Mouse (Mus musculus) hindbrain, embryonic 14.5 days (tissue): Measurements from ENCODE around the gene Hps6. TPM values are rescaled to one million over a fixed set of nuclear protein-coding genes. Genes with fewer than 3 reads are reported as not detected.
"Not testable (repeated sequence)": the region's sequence is repeated elsewhere in the genome, so short reads cannot be mapped to it uniquely, and the experiment has no call there.

ENCODE experiments used
- ATAC-seq: fragments of 200-750 bp; cut with Nextera tagmentation; 2 replicates; pipeline ENCODE4 v1.8.0; 2017; ENCODE audit warnings: moderate number of reproducible peaks, mild to moderate bottlenecking, moderate TSS enrichment, moderate library complexity; ENCODE audit not compliant: low FRiP score
- DNase-seq: peaks from one replicate; pipeline ENCODE4 v3.0.0-alpha.2; 2015; ENCODE audit warnings: low spot score
- H3K27ac ChIP-seq: fragments of 300-500 bp; sonication (generic); 2 replicates; pipeline ENCODE4 v1.5.1; 2014; ENCODE audit warnings: mild to moderate bottlenecking, moderate library complexity
- H3K27me3 ChIP-seq: fragments of 300-500 bp; sonication (generic); 2 replicates; pipeline ENCODE4 v1.6.1; 2014; ENCODE audit warnings: mild to moderate bottlenecking, low read length, mixed read lengths; ENCODE audit not compliant: control insufficient read depth, insufficient read depth
- H3K36me3 ChIP-seq: fragments of 300-500 bp; sonication (generic); replicated peaks from 2 replicates; pipeline ENCODE4 v1.6.1; 2014; ENCODE audit not compliant: control insufficient read depth, insufficient read depth
- H3K4me1 ChIP-seq: fragments of 300-500 bp; sonication (generic); replicated peaks from 2 replicates; pipeline ENCODE4 v1.6.1; 2014; ENCODE audit warnings: antibody characterized with exemption, low read length, mixed read lengths; ENCODE audit not compliant: control insufficient read depth, insufficient read depth
- H3K4me2 ChIP-seq: fragments of 300-500 bp; sonication (generic); replicated peaks from 2 replicates; pipeline ENCODE4 v1.6.1; 2014; ENCODE audit warnings: mild to moderate bottlenecking, moderate library complexity
- H3K4me3 ChIP-seq: fragments of 300-500 bp; sonication (generic); replicated peaks from 2 replicates; pipeline ENCODE4 v1.5.1; 2014; ENCODE audit warnings: mild to moderate bottlenecking, low read length
- H3K9ac ChIP-seq: fragments of 300-500 bp; sonication (generic); 2 replicates; pipeline ENCODE4 v1.6.1; 2014
- H3K9me3 ChIP-seq: fragments of 300-500 bp; sonication (generic); 2 replicates; pipeline ENCODE4 v1.6.1; 2016; ENCODE audit warnings: low read length; ENCODE audit not compliant: control insufficient read depth
- WGBS: fragments of 180-500 bp; shearing (Covaris S2); extraction: QIAGEN DNeasy Blood & Tissue Kit; methylation state at CpG from one replicate; pipeline ENCODE4 v1.1.7; 2014; 5-methylcytosine and 5-hydroxymethylcytosine counted together
- polyA plus RNA-seq: library from polyadenylated mRNA; unstranded; fragments of >200 nt; fragmentation: Nextera tagmentation; extraction: Ambion mirVana; gene quantifications from 2 replicates; pipeline ENCODE4 v1.2.1, GENCODE M21; 2014

Gene Hps6
- polyA plus RNA-seq, result 2.9 and 3.1 TPM in 2 replicates

- DNase-seq (peak; percentile 51), ATAC-seq (peak; percentile 54; the same call in 1 of the 2 replicates)
- H3K9ac ChIP-seq, result peak within 1 kb of the TSS; percentile 60
- no peak within 1 kb of the TSS for H3K27ac ChIP-seq
- H3K27me3 ChIP-seq, result peaks cover 17% of the 10 kb centered on the region; the same call in 1 of the 2 replicates
- peaks cover 13% of the 10 kb centered on the region for H3K4me1 ChIP-seq
- peak within 1 kb of the TSS; percentile 89 for H3K4me2 ChIP-seq
- 1% methylated on average over 70 of the region's 70 CpGs for WGBS
- H3K4me3 ChIP-seq, result peak within 1 kb of the TSS; percentile 46
- H3K36me3 ChIP-seq, result no peaks in the 10 kb centered on the region
- H3K9me3 ChIP-seq, result no peaks in the 10 kb centered on the region
Observed at GRCm38 (mm10) chr19:46003371-46004226, at the start of gene Hps6. Gene Hps6 (plus strand): TSS chr19:46003508.

GRCm38 (mm10) chr19:45956736-45957135, 46.6 kb upstream of the Hps6 start:
- Histone ChIP-seq H3K27ac (no peak overlapping the region), H3K4me2 (no peak overlapping the region), H3K4me1 (no peaks in the 10 kb centered on the region), H3K27me3 (no peaks in the 10 kb centered on the region), H3K9ac (no peak overlapping the region), H3K4me3 (no peak overlapping the region), H3K36me3 (peaks cover 64% of the 10 kb centered on the region), H3K9me3 (no peaks in the 10 kb centered on the region)
- no peak for DNase-seq
- no peak for ATAC-seq
- WGBS, result 92% methylated on average over 7 of the region's 7 CpGs

- no peaks in the 10 kb centered on the region for H3K27me3 ChIP-seq
- no peaks in the 10 kb centered on the region for H3K9me3 ChIP-seq
- no peak overlapping the region for H3K27ac ChIP-seq
- H3K4me2 ChIP-seq, result no peak overlapping the region
- ATAC-seq (no peak), DNase-seq (no peak)
- 26% methylated on average over 5 of the region's 5 CpGs for WGBS
- H3K9ac ChIP-seq, result no peak overlapping the region
- H3K4me1 ChIP-seq, result no peaks in the 10 kb centered on the region
- no peak overlapping the region for H3K4me3 ChIP-seq
- H3K36me3 ChIP-seq, result peaks cover 72% of the 10 kb centered on the region
Observed at GRCm38 (mm10) chr19:45960770-45961169, 42.5 kb upstream of the Hps6 start.

GRCm38 (mm10) chr19:45984379-45984778, 18.9 kb upstream of the Hps6 start:
- Histone ChIP-seq H3K4me2 (no peak overlapping the region), H3K4me3 (no peak overlapping the region), H3K36me3 (0 out of 2 replicates have a peak, but pooled peaks cover 4% of the 10 kb centered on the region), H3K9me3 (no peaks in the 10 kb centered on the region), H3K4me1 (no peaks in the 10 kb centered on the region), H3K9ac (no peak overlapping the region), H3K27ac (no peak overlapping the region), H3K27me3 (no peaks in the 10 kb centered on the region)
- no peak for DNase-seq
- ATAC-seq, result no peak

GRCm38 (mm10) chr19:45988238-45988637, 15.1 kb upstream of the Hps6 start:
- 96% methylated on average over 3 of the region's 3 CpGs for WGBS

GRCm38 (mm10) chr19:45991171-45991570, 12.1 kb upstream of the Hps6 start:
- Histone ChIP-seq H3K9me3 (no peaks in the 10 kb centered on the region), H3K4me3 (no peak overlapping the region), H3K27me3 (no peaks in the 10 kb centered on the region), H3K4me2 (no peak overlapping the region), H3K4me1 (no peaks in the 10 kb centered on the region), H3K9ac (no peak overlapping the region), H3K36me3 (0 out of 2 replicates have a peak, but pooled peaks cover 7% of the 10 kb centered on the region), H3K27ac (no peak overlapping the region)
- DNase-seq (no peak), ATAC-seq (no peak)
- WGBS, result 96% methylated on average over 3 of the region's 3 CpGs

More at GRCm38 (mm10) chr19:45988238-45988637, 15.1 kb upstream of the Hps6 start:
- Histone ChIP-seq H3K4me2 (no peak overlapping the region), H3K27me3 (no peaks in the 10 kb centered on the region), H3K9me3 (no peaks in the 10 kb centered on the region), H3K4me1 (no peaks in the 10 kb centered on the region), H3K36me3 (0 out of 2 replicates have a peak, but pooled peaks cover 4% of the 10 kb centered on the region), H3K9ac (no peak overlapping the region), H3K4me3 (no peak overlapping the region), H3K27ac (no peak overlapping the region)
- ATAC-seq (no peak), DNase-seq (no peak)

- not testable (repeated sequence) for H3K9ac ChIP-seq, DNase-seq, H3K27me3 ChIP-seq, H3K4me3 ChIP-seq, H3K27ac ChIP-seq, H3K4me2 ChIP-seq, H3K9me3 ChIP-seq, H3K36me3 ChIP-seq, ATAC-seq
- peaks cover 11% of the 10 kb centered on the region for H3K4me1 ChIP-seq
- 91% methylated on average over 6 of the region's 6 CpGs for WGBS
Observed at GRCm38 (mm10) chr19:45993441-45993840, 9.9 kb upstream of the Hps6 start.

GRCm38 (mm10) chr19:45993981-45994737, 9.1 kb upstream of the Hps6 start:
- Histone ChIP-seq H3K4me3 (no peak overlapping the region), H3K27ac (no peak overlapping the region), H3K4me1 (peaks cover 11% of the 10 kb centered on the region), H3K9me3 (no peaks in the 10 kb centered on the region), H3K4me2 (no peak overlapping the region), H3K9ac (no peak overlapping the region), H3K27me3 (no peaks in the 10 kb centered on the region), H3K36me3 (0 out of 2 replicates have a peak, but pooled peaks cover 3% of the 10 kb centered on the region)
- 95% methylated on average over 13 of the region's 13 CpGs for WGBS
- ATAC-seq (no peak), DNase-seq (no peak)

- H3K4me2 ChIP-seq, result peak overlapping the region; percentile 77
- H3K9ac ChIP-seq, result peak overlapping the region; percentile 93
- no peak for DNase-seq
- H3K27me3 ChIP-seq, result no peaks in the 10 kb centered on the region
- H3K36me3 ChIP-seq, result 0 out of 2 replicates have a peak, but pooled peaks cover 3% of the 10 kb centered on the region
- H3K27ac ChIP-seq, result peak overlapping the region; percentile 97; the same call in 1 of the 2 replicates
- no peaks in the 10 kb centered on the region for H3K9me3 ChIP-seq
- 67% methylated on average over 5 of the region's 5 CpGs for WGBS
- peaks cover 11% of the 10 kb centered on the region for H3K4me1 ChIP-seq
- no peak for ATAC-seq
- peak overlapping the region; percentile 61 for H3K4me3 ChIP-seq
Observed at GRCm38 (mm10) chr19:45997365-45997764, 5.9 kb upstream of the Hps6 start.
